Mouse (Mus musculus) spleen, postnatal 14 days (tissue): Measurements from ENCODE around the gene Ovch2.

Source experiments
- DNase-seq, 2 experiments: peaks; one replicate each; pipeline ENCODE4 v3.0.0; 2021 to 2022; ENCODE audit warnings: low spot score in 2 of 2

The Ovch2 gene

GRCm38 (mm10) chr7:107744454-107744853 lies 56.6 kb downstream of the Ovch2 start:
- DNase-seq, result no peak

- no peak for DNase-seq
These were observed 58.0 kb downstream of the Ovch2 start for GRCm38 (mm10) chr7:107742963-107743465.

- no peak for DNase-seq
These were observed 62.3 kb downstream of the Ovch2 start for GRCm38 (mm10) chr7:107738726-107739125.

GRCm38 (mm10) chr7:107733162-107733561 lies 67.8 kb downstream of the Ovch2 start:
- no peak for DNase-seq
